Mouse (Mus musculus) natural killer cell, adult 2 months (primary cell): ENCODE results near the gene Serpina11.
"Not testable (repeated sequence)": the region's sequence is repeated elsewhere in the genome, so short reads cannot be mapped to it uniquely, and the experiment has no call there.

Experiments
- DNase-seq, 2 experiments: peaks; one replicate each; pipeline ENCODE4 v3.0.0; 2022; ENCODE audit warnings: low spot score in 2 of 2

The Serpina11 gene

DNA sequence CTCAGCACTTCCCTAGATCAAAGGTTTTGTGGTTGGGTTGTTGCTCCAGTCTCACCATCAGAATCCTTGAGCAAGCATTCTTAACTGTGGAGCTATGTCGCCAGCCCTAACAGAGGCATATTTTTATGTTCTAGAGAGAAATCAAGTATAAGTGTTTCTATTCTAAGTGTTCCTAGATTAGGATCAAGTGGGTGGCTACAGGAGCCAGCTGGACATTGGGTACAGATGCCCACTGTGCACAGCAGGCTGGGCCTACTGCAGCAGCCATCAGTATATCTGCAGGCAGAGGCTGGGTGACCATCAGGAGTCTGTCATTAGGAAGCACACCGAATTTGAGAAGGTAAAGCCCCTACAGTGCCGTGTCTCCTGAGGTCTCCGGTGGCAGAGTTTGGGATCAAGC is 18.7 kb downstream of the Serpina11 start:
- DNase-seq = no peak

- no peak for DNase-seq
Measured at GRCm38 (mm10) chr12:103969577-103970116, 20.1 kb downstream of the Serpina11 start.

DNA sequence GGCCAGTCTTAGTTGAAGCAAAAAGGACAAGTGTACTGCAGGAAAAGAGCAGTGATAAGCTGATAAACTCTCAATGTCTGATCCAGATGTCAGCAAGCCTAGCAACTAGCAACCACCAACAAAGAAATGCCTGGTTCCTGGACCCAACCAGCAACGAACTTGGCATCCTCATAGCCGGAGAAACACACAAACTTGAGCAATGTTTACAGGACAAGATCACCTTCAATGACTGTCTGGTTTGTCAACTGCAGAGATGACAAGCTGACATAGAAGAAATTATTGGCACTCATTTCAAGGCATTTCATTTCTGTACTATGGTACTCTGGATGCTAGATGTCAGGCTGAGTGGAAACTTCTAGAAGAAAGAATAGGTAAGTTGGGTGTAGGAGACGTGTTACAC is 23.0 kb downstream of the Serpina11 start:
- DNase-seq = no peak

GRCm38 (mm10) chr12:103963288-103963687 is 26.5 kb downstream of the Serpina11 start:
- DNase-seq = no peak

- no peak for DNase-seq
Measured at GRCm38 (mm10) chr12:103962860-103963259, 26.9 kb downstream of the Serpina11 start.

- DNase-seq = no peak
Measured at GRCm38 (mm10) chr12:103962337-103962736, 27.4 kb downstream of the Serpina11 start.

GRCm38 (mm10) chr12:103961716-103962115 is 28.0 kb downstream of the Serpina11 start:
- DNase-seq = no peak

DNA sequence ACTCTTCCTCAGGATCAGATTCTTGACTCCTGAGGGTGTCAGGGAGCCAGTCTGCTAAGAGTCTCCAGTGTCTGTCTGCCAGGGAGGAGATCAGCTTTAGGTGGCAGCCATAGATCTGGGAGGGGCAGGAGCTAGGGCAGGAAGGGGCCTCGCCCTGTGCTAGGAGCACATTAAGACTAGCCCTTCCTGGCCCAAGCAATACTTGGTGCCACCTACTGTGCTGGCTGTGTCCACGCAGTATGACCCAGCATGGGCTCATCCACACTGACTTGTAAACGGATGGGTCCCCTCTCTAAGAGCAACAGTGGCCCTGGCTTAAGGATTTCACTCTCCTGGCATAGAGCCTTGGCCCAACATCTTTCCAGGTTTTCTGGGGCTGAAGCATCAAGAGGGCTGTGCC is 31.0 kb downstream of the Serpina11 start, which contains the start of gene Serpina1e:
Gene Serpina1e (minus strand): TSS at position 178 of the 400 bp plus-strand sequence.
- no peak for DNase-seq

DNA sequence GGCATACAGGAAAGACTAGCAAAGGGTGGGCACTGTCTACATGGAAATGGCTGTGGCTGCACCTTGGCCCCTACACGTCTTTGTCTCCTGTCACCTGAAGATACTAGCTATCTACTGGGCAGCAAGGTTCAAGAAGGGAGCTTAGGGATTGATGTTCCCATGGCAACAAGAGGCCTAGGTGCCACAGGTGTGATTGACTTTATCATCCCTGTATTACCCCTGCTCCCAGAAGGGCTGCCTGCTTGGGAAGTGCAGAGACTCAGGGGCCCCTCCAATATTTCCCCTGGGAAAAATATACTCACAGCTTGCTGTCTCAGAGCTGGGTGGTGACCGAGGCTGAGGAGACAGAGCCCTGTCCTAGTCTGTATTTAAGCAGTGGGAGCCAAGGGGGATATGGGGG is 33.2 kb downstream of the Serpina11 start:
- DNase-seq = not testable (repeated sequence)

GRCm38 (mm10) chr12:103952972-103953371 is 36.8 kb downstream of the Serpina11 start:
- not testable (repeated sequence) for DNase-seq

DNA sequence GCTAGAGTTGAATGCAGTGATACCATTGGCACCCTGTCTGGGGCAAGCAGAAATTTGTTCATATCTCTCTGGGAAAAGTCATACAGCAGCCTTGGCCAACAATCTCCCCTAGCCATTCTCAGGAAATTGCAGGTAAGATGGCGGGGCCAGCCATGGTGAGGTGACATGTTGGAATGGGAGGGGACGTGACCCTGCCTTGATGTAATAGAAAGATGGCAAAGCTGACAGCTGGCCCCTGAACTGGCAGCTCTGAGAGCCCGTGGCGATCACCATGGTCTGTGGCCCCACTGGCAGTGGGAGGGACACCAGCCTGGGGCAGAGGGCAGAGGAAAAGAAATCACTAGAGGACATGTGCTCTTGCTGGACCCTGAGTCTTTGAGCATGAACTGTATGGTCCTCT is 43.5 kb downstream of the Serpina11 start:
- DNase-seq = no peak
